Mouse (Mus musculus) C2C12 (cell line): ENCODE measurements at regions not wholly inside any gene's neighbourhood (a gene's known extent, or its start where the extent isn't known, plus 50 kb on each side); places are given as distances from the start of the nearest gene placed in this dataset.

Source experiments
- CTCF ChIP-seq: IDR thresholded peaks from one replicate; pipeline ENCODE4 v1.5.1; 2011; ENCODE audit not compliant: control insufficient read depth, insufficient read depth, insufficient read length
- MYOD1 ChIP-seq: IDR thresholded peaks from one replicate; pipeline ENCODE4 v1.6.1; 2011; ENCODE audit warnings: low read depth; ENCODE audit not compliant: control insufficient read depth, insufficient read length
- USF1 ChIP-seq: IDR thresholded peaks from one replicate; pipeline ENCODE4 v1.6.1; 2011; ENCODE audit warnings: low read depth, mild to moderate bottlenecking, control low read depth, moderate library complexity

GRCm38 (mm10) chr3:146352187-146352586 is 52.3 kb upstream of the Ssx2ip start:
- TF ChIP-seq CTCF: no peak
- no peak for TF ChIP-seq USF1
- TF ChIP-seq MYOD1: no peak
